Mouse (Mus musculus): ENCODE data around the gene Actn1.

GRCm38 (mm10) chr12:80275187-80275820, 15.1 kb upstream of the Actn1 start:
- TF ChIP-seq CTCF (IDR thresholded peaks at IDR 0.05; ENCODE audit: low read depth) (no peak), EP300 (IDR thresholded peaks at IDR 0.05; ENCODE audit: low read depth) (no peak)

All from heart, postnatal 0 days (tissue).